Mouse (Mus musculus) embryonic fibroblast, embryonic 13.5 days (primary cell): ENCODE data around the gene Zbed3.

Experiments
- CTCF ChIP-seq: IDR thresholded peaks from 2 replicates; pipeline ENCODE4 v1.5.1; 2011; ENCODE audit warnings: mild to moderate bottlenecking, control low read depth, low read length, moderate library complexity, borderline replicate concordance; ENCODE audit not compliant: insufficient read depth
- POLR2A ChIP-seq: IDR thresholded peaks from 2 replicates; pipeline ENCODE4 v1.6.1; 2011; ENCODE audit warnings: low read depth, mild to moderate bottlenecking, control low read depth, low read length, moderate library complexity

DNA sequence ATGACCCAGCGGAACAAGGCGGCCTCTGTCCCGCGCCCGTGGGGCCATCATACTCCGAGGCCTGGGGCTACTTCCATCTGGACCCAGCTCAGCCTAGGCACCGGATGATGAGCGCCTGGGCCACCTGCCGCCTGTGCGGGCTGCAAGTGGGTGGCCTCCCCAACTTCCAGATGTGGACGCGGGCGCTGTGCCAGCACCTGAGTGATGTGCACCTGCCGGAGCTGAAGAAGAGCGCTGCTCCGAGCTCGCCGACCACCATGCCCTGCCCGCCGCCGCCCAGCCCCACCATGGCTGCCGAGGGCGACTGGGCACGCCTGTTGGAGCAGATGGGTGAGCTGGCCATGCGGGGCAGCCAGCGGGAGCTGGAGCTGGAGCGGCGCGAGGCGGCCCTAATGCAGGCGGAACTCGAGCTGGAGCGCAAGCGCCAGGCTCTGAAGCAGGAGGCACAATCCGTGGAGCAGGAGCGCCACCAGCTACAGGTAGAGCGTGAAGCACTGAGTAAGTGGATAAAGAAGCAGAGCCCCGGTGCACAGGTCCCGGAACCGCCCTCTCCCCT, 12.8 kb downstream of the Zbed3 start:
- TF ChIP-seq CTCF (no peak), POLR2A (no peak)
